Mouse (Mus musculus) heart, adult 2 months (tissue): Measurements from ENCODE around the gene Eya4.

ENCODE experiments used
- CTCF ChIP-seq: fragments of 200-600 bp; IDR thresholded peaks from 2 replicates; pipeline ENCODE4 v1.8.1; 2022; ENCODE audit warnings: antibody characterized with exemption, mild to moderate bottlenecking, moderate library complexity
- EP300 ChIP-seq: fragments of 200-500 bp; IDR thresholded peaks from 2 replicates; pipeline ENCODE4 v1.6.1; 2011; ENCODE audit warnings: low read depth, low read length, control low read depth; ENCODE audit not compliant: insufficient read depth
- POLR2A ChIP-seq: fragments of 200-500 bp; IDR thresholded peaks from 2 replicates; pipeline ENCODE4 v1.6.1; 2011; ENCODE audit warnings: mild to moderate bottlenecking, low read depth, low read length, control low read depth; ENCODE audit not compliant: insufficient read depth

DNA sequence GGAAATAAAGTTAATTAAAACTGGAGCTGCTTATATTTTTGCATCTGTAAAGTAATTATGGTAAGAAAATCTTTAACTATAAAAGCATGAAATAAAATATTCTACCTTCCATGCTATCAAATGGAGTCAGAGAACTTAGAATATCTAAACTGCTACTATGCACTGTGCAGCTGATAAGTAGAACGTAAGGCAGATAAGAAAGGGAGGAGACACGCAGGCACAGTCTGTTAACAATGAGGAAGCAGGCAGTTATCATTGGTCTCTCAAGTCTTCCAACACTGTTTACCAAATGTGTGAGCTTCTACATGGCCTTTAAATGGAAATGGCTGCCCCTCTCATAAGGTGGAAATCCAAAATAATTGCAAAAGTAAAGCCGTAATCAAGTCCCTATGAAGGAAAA is 55.0 kb downstream of the Eya4 start:
- TF ChIP-seq CTCF (no peak), POLR2A (no peak), EP300 (no peak)
